Mouse (Mus musculus) erythroblast, embryonic 14.5 days (primary cell): Measurements from ENCODE around the gene Trmt1l. TPM values are rescaled to one million over a fixed set of nuclear protein-coding genes. Genes with fewer than 3 reads are reported as not detected.

Experiments used
- H3K27me3 ChIP-seq: 2 replicates; pipeline ENCODE4 v1.6.1; 2012; ENCODE audit warnings: inconsistent platforms; ENCODE audit not compliant: control insufficient read depth
- H3K36me3 ChIP-seq: 2 replicates; pipeline ENCODE4 v1.6.1; 2012; ENCODE audit warnings: mild to moderate bottlenecking, inconsistent platforms; ENCODE audit not compliant: control insufficient read depth
- H3K4me1 ChIP-seq: 2 replicates; pipeline ENCODE4 v1.6.1; 2012; ENCODE audit warnings: inconsistent platforms; ENCODE audit not compliant: control insufficient read depth
- H3K4me3 ChIP-seq: replicated peaks from 2 replicates; pipeline ENCODE3; 2012; ENCODE audit warnings: moderate library complexity, mild to moderate bottlenecking, inconsistent platforms
- H3K9me3 ChIP-seq: 2 replicates; pipeline ENCODE4 v1.6.1; 2012; ENCODE audit warnings: low read length, inconsistent platforms, mixed read lengths; ENCODE audit not compliant: control insufficient read depth
- GATA1 ChIP-seq: IDR thresholded peaks from 2 replicates; pipeline ENCODE4 v1.6.1; 2012; ENCODE audit warnings: low read length, inconsistent platforms, mixed read lengths
- TAL1 ChIP-seq: IDR thresholded peaks from 3 replicates; pipeline ENCODE4 v1.6.1; 2012; ENCODE audit warnings: low read length, inconsistent platforms, mixed read lengths
- polyA plus RNA-seq: library from polyadenylated mRNA; stranded (reverse); fragments of >175 nt; gene quantifications from 2 replicates; pipeline ENCODE4 v1.2.3, GENCODE M21; 2012

Trmt1l gene
- polyA plus RNA-seq = 0.38 and 0.61 TPM in 2 replicates

GRCm38 (mm10) chr1:151428263-151429221 lies at the start of gene Trmt1l, which contains the start of gene Swt1:
Trmt1l (plus strand) TSS chr1:151428542.
Swt1 (minus strand) TSS chr1:151428455.
- Histone ChIP-seq H3K27me3 (no peaks in the 10 kb centered on the region), H3K4me1 (peaks cover 20% of the 10 kb centered on the region), H3K36me3 (peaks cover 5% of the 10 kb centered on the region), H3K9me3 (no peaks in the 10 kb centered on the region), H3K4me3 (peak within 1 kb of the TSS; percentile 80)
- TF ChIP-seq GATA1 (no peak), TAL1 (no peak)

GRCm38 (mm10) chr1:151390029-151390428 lies 38.3 kb upstream of the Trmt1l start:
- no peaks in the 10 kb centered on the region for H3K27me3 ChIP-seq
- no peak overlapping the region for H3K4me3 ChIP-seq
- no peaks in the 10 kb centered on the region for H3K4me1 ChIP-seq
- TF ChIP-seq GATA1 (no peak), TAL1 (no peak)
- no peaks in the 10 kb centered on the region for H3K9me3 ChIP-seq
- peaks cover 26% of the 10 kb centered on the region for H3K36me3 ChIP-seq

DNA sequence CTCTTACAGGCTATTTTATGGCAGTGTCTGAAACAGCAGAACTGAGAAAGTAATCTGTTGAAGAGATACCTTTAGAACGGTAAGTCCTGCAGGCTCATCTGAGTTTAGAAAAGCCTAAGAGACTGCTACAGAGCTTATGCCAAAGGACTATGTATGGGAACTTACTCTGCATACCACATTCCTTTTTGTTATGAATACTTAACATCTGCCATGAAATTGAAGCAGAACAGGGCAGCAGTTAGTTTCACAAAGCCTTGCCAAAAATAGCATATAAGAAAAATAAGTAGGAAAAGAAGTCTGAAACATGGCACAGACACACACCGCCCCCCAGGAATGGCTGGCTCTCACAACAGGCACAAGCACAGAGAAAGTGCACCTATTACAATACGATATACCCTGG lies 18.5 kb upstream of the Trmt1l start:
- Histone ChIP-seq H3K27me3 (no peaks in the 10 kb centered on the region), H3K9me3 (no peaks in the 10 kb centered on the region), H3K36me3 (peaks cover 44% of the 10 kb centered on the region), H3K4me1 (no peaks in the 10 kb centered on the region; the same call in 1 of the 2 replicates), H3K4me3 (no peak overlapping the region)
- TF ChIP-seq TAL1 (no peak), GATA1 (no peak)

DNA sequence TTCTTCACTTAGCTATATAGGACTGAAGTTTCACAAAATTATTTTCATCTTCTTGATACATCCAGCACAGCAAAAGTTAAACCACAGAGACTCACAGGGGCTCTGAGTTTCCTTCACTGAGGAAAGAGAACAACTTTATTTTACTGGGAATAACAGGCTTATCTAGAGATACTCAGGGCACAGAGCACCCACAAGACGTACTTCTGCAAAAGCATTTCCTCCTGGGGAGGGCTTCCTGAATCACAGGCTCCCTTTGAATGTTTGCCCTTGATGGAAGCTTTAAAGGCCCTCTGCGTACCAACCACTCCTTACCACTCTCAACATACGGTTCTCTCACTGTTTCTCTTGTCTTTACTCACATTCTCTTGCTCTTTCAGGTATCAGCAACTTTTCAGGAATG lies 6.2 kb upstream of the Trmt1l start:
- Histone ChIP-seq H3K4me3 (no peak overlapping the region), H3K4me1 (peaks cover 9% of the 10 kb centered on the region), H3K9me3 (no peaks in the 10 kb centered on the region), H3K27me3 (no peaks in the 10 kb centered on the region), H3K36me3 (peaks cover 39% of the 10 kb centered on the region)
- no peak for TF ChIP-seq GATA1
- TF ChIP-seq TAL1 = no peak

DNA sequence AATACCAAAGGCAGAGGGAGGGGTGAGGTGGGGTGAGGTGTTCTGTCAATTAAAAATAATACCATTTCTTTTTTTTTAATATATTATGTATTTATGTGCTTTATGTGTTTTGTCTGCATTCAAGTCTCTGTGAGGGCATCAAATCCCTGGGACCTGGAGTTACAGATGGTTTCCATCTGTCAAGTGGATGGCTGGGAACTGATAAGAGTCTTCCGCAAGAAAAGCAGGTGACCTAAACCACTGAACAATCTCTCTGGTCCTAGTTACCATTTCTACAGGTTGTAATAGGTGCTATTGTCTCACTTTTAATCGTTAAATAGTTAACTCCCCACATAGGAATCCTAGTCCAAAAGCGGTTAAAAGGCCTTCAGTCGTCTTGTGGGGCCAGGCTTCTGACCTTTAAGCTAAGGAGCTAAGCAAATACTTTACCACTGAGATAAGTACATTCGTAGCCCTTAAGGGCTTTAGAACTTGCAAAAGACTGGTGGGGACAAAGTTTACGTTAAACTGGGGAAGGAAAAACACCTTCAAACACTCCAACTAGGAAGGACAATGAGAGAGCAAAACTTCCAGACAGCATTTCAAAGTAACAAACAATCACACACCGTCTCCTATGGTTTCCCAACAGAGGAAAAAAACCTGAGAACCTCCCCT lies 1.3 kb upstream of the Trmt1l start:
- H3K27me3 ChIP-seq = no peaks in the 10 kb centered on the region
- TF ChIP-seq TAL1 = no peak
- peak; percentile 61 for TF ChIP-seq GATA1
- peaks cover 20% of the 10 kb centered on the region for H3K4me1 ChIP-seq
- H3K9me3 ChIP-seq = no peaks in the 10 kb centered on the region
- H3K36me3 ChIP-seq = peaks cover 7% of the 10 kb centered on the region
- peak overlapping the region; percentile 80 for H3K4me3 ChIP-seq

DNA sequence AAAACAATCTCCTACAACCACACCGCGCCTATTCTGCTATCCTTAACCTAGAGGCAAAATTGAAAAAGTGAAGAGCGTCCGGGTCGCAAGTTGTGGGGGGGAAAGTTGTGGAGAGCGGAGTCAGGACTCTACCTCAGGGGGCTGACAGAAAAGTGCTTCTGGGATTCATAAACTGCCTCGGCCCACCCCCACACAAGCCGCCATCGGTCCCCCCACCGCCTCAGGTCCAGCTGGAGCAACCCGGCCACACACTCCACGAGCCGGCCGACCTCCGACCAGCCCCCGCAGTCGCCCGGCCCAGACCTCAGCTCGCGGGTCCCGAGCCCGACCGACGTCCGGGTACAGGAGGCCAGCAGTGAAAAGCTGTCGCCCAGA lies 467 bp upstream of the Trmt1l start:
- H3K4me3 ChIP-seq = peak overlapping the region; percentile 80
- no peaks in the 10 kb centered on the region for H3K27me3 ChIP-seq
- peaks cover 20% of the 10 kb centered on the region for H3K4me1 ChIP-seq
- H3K9me3 ChIP-seq = no peaks in the 10 kb centered on the region
- no peak for TF ChIP-seq GATA1
- TF ChIP-seq TAL1 = no peak
- H3K36me3 ChIP-seq = peaks cover under 1% of the 10 kb centered on the region

- Histone ChIP-seq H3K36me3 (peaks cover 10% of the 10 kb centered on the region), H3K9me3 (no peaks in the 10 kb centered on the region), H3K4me1 (peaks cover 20% of the 10 kb centered on the region), H3K27me3 (no peaks in the 10 kb centered on the region), H3K4me3 (peak overlapping the region; percentile 80)
- TF ChIP-seq TAL1 = no peak
- no peak for TF ChIP-seq GATA1
Measured at GRCm38 (mm10) chr1:151429316-151429715, 974 bp downstream of the Trmt1l start.

GRCm38 (mm10) chr1:151435431-151435830 lies 7.1 kb downstream of the Trmt1l start:
- Histone ChIP-seq H3K27me3 (no peaks in the 10 kb centered on the region), H3K36me3 (peaks cover 51% of the 10 kb centered on the region), H3K4me1 (no peaks in the 10 kb centered on the region; the same call in 1 of the 2 replicates), H3K9me3 (no peaks in the 10 kb centered on the region), H3K4me3 (no peak overlapping the region)
- TF ChIP-seq TAL1 (no peak), GATA1 (no peak)

GRCm38 (mm10) chr1:151449866-151450265 lies 21.5 kb downstream of the Trmt1l start:
- H3K36me3 ChIP-seq = peaks cover 61% of the 10 kb centered on the region
- H3K4me1 ChIP-seq = no peaks in the 10 kb centered on the region
- H3K9me3 ChIP-seq = no peaks in the 10 kb centered on the region
- H3K4me3 ChIP-seq = no peak overlapping the region
- TF ChIP-seq GATA1 (no peak), TAL1 (no peak)
- H3K27me3 ChIP-seq = no peaks in the 10 kb centered on the region
